Mouse (Mus musculus) liver, adult 2 months (tissue): ENCODE results near the gene Olfr920. TPM values are rescaled to one million over a fixed set of nuclear protein-coding genes. Genes with fewer than 3 reads are reported as not detected.

Source experiments
- DNase-seq: peaks from one replicate; pipeline ENCODE4 v3.0.0-alpha.2; 2011; ENCODE audit warnings: low read depth, low spot score; ENCODE audit errors: extremely low read depth
- H3K27ac ChIP-seq: fragments of 200-500 bp; replicated peaks from 2 replicates; pipeline ENCODE4 v1.5.1; 2012; ENCODE audit warnings: low read depth, mild to moderate bottlenecking, control low read depth, inconsistent platforms, low read length; ENCODE audit not compliant: insufficient read depth
- H3K27me3 ChIP-seq: fragments of 200-500 bp; 2 replicates; pipeline ENCODE4 v1.6.1; 2012; ENCODE audit warnings: mild to moderate bottlenecking, moderate library complexity, low read length, inconsistent platforms; ENCODE audit not compliant: control insufficient read depth, insufficient read depth
- H3K36me3 ChIP-seq: fragments of 200-500 bp; 2 replicates; pipeline ENCODE4 v1.6.1; 2012; ENCODE audit warnings: low read length, inconsistent platforms; ENCODE audit not compliant: control insufficient read depth, insufficient read depth
- H3K4me1 ChIP-seq: fragments of 200-500 bp; 2 replicates; pipeline ENCODE4 v1.6.1; 2011; ENCODE audit warnings: low read length; ENCODE audit not compliant: control insufficient read depth, insufficient read depth
- H3K4me3 ChIP-seq: fragments of 200-500 bp; 2 replicates; pipeline ENCODE4 v1.5.1; 2011; ENCODE audit warnings: low read depth, mild to moderate bottlenecking, control low read depth, low read length, moderate library complexity; ENCODE audit not compliant: insufficient read depth
- H3K79me2 ChIP-seq: fragments of 200-500 bp; 2 replicates; pipeline ENCODE4 v1.6.1; 2012; ENCODE audit warnings: inconsistent platforms, mild to moderate bottlenecking, low read length, moderate library complexity; ENCODE audit not compliant: control insufficient read depth, insufficient read depth
- H3K9ac ChIP-seq: fragments of 200-500 bp; 2 replicates; pipeline ENCODE4 v1.6.1; 2012; ENCODE audit warnings: low read depth, mild to moderate bottlenecking, control low read depth, inconsistent platforms, low read length
- CTCF ChIP-seq: fragments of 200-500 bp; IDR thresholded peaks from 2 replicates; pipeline ENCODE4 v1.5.1; 2011; ENCODE audit warnings: low read depth, low read length, control low read depth
- POLR2A ChIP-seq: fragments of 200-500 bp; IDR thresholded peaks from 2 replicates; pipeline ENCODE4 v1.6.1; 2011; ENCODE audit warnings: low read length, control low read depth; ENCODE audit not compliant: insufficient read depth; ENCODE audit errors: extremely low read depth
- WGBS: fragments of 180-500 bp; shearing (Covaris S2); methylation state at CpG from one replicate; pipeline ENCODE4 v1.1.7; 2018; 5-methylcytosine and 5-hydroxymethylcytosine counted together
- polyA plus RNA-seq: library from polyadenylated mRNA; depleted of rRNA; stranded (reverse); fragments of >200 nt; gene quantifications from 2 replicates; pipeline ENCODE4 v1.2.3, GENCODE M21; 2012; rRNA removed
- total RNA-seq: library from RNA; depleted of rRNA; stranded (reverse); fragments of >200 nt; gene quantifications from 2 replicates; pipeline ENCODE4 v1.2.3, GENCODE M21; 2014; rRNA removed

Olfr920 gene
- total and polyA plus RNA-seq, 2 experiments: 0.01 to 0.09 TPM

DNA sequence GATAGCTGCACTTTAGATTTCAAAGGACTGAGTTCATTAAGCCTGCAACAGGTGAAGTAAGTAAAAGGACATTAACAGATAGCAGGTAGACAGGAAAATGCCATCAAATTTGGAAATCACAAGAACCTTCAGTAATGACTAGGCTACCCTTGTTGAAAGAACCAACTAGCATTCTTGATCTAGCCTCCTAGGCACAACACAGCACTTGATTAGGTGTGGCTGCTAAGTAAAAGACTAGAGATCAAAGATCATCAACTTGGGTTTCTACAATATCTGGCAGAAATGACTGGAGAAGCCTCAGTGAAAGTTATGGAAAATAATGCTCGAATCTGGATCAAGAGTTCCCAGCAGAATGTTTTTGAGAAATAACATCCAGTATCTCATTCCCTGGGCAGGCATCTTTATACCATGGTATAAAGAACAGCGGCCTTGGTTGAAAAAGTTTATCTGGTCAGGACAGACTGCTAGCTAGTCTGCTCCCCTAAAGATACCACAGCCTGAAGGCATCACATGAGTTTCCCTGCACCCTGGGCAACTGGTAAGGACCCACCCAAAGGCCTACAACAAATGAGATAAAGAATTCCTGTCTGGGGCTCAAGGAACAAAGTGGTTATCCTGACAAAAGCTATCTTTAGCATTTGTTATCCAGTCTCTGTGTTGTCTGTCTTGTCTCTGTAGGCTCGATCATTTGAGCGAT, 7.3 kb upstream of the Olfr920 start:
- 95% methylated on average over 4 of the region's 4 CpGs for WGBS
- Histone ChIP-seq H3K27me3 (no peaks in the 10 kb centered on the region), H3K36me3 (peaks cover 24% of the 10 kb centered on the region), H3K79me2 (no peaks in the 10 kb centered on the region), H3K27ac (no peak overlapping the region), H3K4me3 (no peak overlapping the region), H3K9ac (no peak overlapping the region), H3K4me1 (no peaks in the 10 kb centered on the region)
- no peak for TF ChIP-seq POLR2A
- no peak for TF ChIP-seq CTCF
- no peak for DNase-seq

GRCm38 (mm10) chr9:38772768-38773167, 20.7 kb downstream of the Olfr920 start, which contains the start of gene Olfr921:
Olfr921 (plus strand) TSS chr9:38773068.
- no peaks in the 10 kb centered on the region for H3K4me1 ChIP-seq
- no peak for TF ChIP-seq POLR2A
- TF ChIP-seq CTCF: no peak
- H3K79me2 ChIP-seq: no peaks in the 10 kb centered on the region
- no peaks in the 10 kb centered on the region for H3K36me3 ChIP-seq
- H3K27me3 ChIP-seq: no peaks in the 10 kb centered on the region
- no peak within 1 kb of the TSS for H3K9ac ChIP-seq
- DNase-seq: no peak
- no peak within 1 kb of the TSS for H3K27ac ChIP-seq
- no peak within 1 kb of the TSS for H3K4me3 ChIP-seq

DNA sequence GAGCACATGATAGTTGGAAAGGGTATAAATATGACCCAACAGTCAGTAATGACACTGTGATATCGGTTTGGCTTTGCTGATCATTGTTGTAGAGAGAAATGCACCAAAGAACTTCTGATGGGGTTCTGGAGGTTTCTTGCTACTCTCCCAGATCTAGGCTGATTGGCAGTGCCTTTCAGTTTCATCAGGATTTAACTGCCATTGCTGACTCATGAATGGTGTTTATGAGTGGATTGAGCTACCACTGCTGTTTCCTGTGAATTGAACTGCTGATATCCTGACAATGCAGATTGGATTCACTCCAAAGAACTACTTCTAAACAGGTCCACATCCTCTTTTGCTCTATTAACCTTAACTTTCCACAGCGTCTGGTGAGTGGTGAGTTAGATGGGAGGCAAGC, 40.6 kb downstream of the Olfr920 start:
- H3K36me3 ChIP-seq: no peaks in the 10 kb centered on the region
- H3K4me1 ChIP-seq: no peaks in the 10 kb centered on the region
- H3K27ac ChIP-seq: no peak overlapping the region
- H3K9ac ChIP-seq: no peak overlapping the region
- 76% methylated on average over 2 of the region's 2 CpGs for WGBS
- H3K27me3 ChIP-seq: no peaks in the 10 kb centered on the region
- H3K4me3 ChIP-seq: no peak overlapping the region
- H3K79me2 ChIP-seq: no peaks in the 10 kb centered on the region
- TF ChIP-seq CTCF: no peak
- TF ChIP-seq POLR2A: no peak
- DNase-seq: no peak

DNA sequence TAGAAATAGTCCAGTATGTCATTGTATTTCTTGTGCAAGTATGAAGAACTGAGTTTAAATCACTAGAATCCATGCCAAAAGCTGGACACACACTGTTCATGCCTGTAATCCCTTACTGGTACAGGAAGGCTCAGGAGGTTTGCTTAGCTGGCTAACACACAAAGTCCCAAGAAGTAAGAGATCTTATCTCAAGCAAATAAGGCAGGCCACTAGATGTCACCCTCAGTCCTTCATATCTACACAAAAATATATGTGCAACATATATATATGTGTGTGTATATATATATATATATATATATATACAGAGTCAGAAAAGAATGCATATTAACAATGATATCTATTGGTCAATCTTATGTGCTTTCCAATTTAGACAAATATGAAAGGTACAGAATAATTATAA, 53.6 kb downstream of the Olfr920 start:
- H3K27ac ChIP-seq: no peak overlapping the region
- no peak overlapping the region for H3K4me3 ChIP-seq
- H3K79me2 ChIP-seq: no peaks in the 10 kb centered on the region
- H3K9ac ChIP-seq: no peak overlapping the region
- H3K36me3 ChIP-seq: no peaks in the 10 kb centered on the region
- DNase-seq: no peak
- no peak for TF ChIP-seq CTCF
- TF ChIP-seq POLR2A: no peak
- no peaks in the 10 kb centered on the region for H3K4me1 ChIP-seq
- H3K27me3 ChIP-seq: no peaks in the 10 kb centered on the region

Other genes with a start within 250 kb of the Olfr920 start
- not detected in 2 replicates for gene Olfr911-ps1, start 230.7 kb upstream of the Olfr920 start, total RNA-seq
- not detected in 2 replicates for gene Olfr911-ps1, start 230.7 kb upstream of the Olfr920 start, polyA plus RNA-seq
- not detected in 2 replicates for gene Olfr910, start 214.4 kb upstream of the Olfr920 start, total RNA-seq
- gene Olfr910, start 214.4 kb upstream of the Olfr920 start, polyA plus RNA-seq: not detected in 2 replicates
- not detected in 2 replicates for gene Olfr912, start 172.1 kb upstream of the Olfr920 start, total RNA-seq
- not detected in 2 replicates for gene Olfr912, start 172.1 kb upstream of the Olfr920 start, polyA plus RNA-seq
- not detected in 2 replicates for gene Olfr913, start 159.5 kb upstream of the Olfr920 start, total RNA-seq
- not detected in 2 replicates for gene Olfr913, start 159.5 kb upstream of the Olfr920 start, polyA plus RNA-seq
- not detected in 2 replicates for gene Olfr914, start 147.2 kb upstream of the Olfr920 start, total RNA-seq
- not detected in 2 replicates for gene Olfr914, start 147.2 kb upstream of the Olfr920 start, polyA plus RNA-seq
- not detected in 2 replicates for gene Olfr916, start 92.4 kb upstream of the Olfr920 start, total RNA-seq
- gene Olfr916, start 92.4 kb upstream of the Olfr920 start, polyA plus RNA-seq: not detected in 2 replicates
- not detected in 2 replicates for gene Olfr917, start 86.5 kb upstream of the Olfr920 start, total RNA-seq
- gene Olfr917, start 86.5 kb upstream of the Olfr920 start, polyA plus RNA-seq: not detected in 2 replicates
- not detected in 2 replicates for gene Olfr918, start 77.7 kb upstream of the Olfr920 start, total RNA-seq
- not detected in 2 replicates for gene Olfr918, start 77.7 kb upstream of the Olfr920 start, polyA plus RNA-seq
- not detected in 2 replicates for gene Olfr919, start 48.6 kb upstream of the Olfr920 start, total RNA-seq
- gene Olfr919, start 48.6 kb upstream of the Olfr920 start, polyA plus RNA-seq: not detected in 2 replicates
- gene Vwa5a, start 34.0 kb upstream of the Olfr920 start, total RNA-seq: 20.2 and 22.9 TPM in 2 replicates
- 6.8 and 8.3 TPM in 2 replicates for gene Vwa5a, start 34.0 kb upstream of the Olfr920 start, polyA plus RNA-seq
- gene Olfr921, start 20.8 kb downstream of the Olfr920 start, total RNA-seq: not detected in 2 replicates
- gene Olfr921, start 20.8 kb downstream of the Olfr920 start, polyA plus RNA-seq: not detected in 2 replicates
- gene Olfr922, start 62.3 kb downstream of the Olfr920 start, total RNA-seq: not detected in 2 replicates
- not detected in 2 replicates for gene Olfr922, start 62.3 kb downstream of the Olfr920 start, polyA plus RNA-seq
- not detected in 2 replicates for gene Olfr923, start 74.2 kb downstream of the Olfr920 start, total RNA-seq
- not detected in 2 replicates for gene Olfr923, start 74.2 kb downstream of the Olfr920 start, polyA plus RNA-seq
- gene Olfr924, start 92.2 kb downstream of the Olfr920 start, total RNA-seq: not detected in 2 replicates
- gene Olfr924, start 92.2 kb downstream of the Olfr920 start, polyA plus RNA-seq: not detected in 2 replicates
- not detected in 2 replicates for gene Olfr26, start 102.8 kb downstream of the Olfr920 start, total RNA-seq
- gene Olfr26, start 102.8 kb downstream of the Olfr920 start, polyA plus RNA-seq: not detected in 2 replicates
- not detected in 2 replicates for gene Olfr926, start 124.8 kb downstream of the Olfr920 start, total RNA-seq
- not detected in 2 replicates for gene Olfr926, start 124.8 kb downstream of the Olfr920 start, polyA plus RNA-seq
- gene Olfr930, start 177.5 kb downstream of the Olfr920 start, total RNA-seq: not detected in 2 replicates
- not detected in 2 replicates for gene Olfr930, start 177.5 kb downstream of the Olfr920 start, polyA plus RNA-seq
- not detected in 2 replicates for gene Olfr933, start 220.0 kb downstream of the Olfr920 start, total RNA-seq
- gene Olfr933, start 220.0 kb downstream of the Olfr920 start, polyA plus RNA-seq: not detected in 2 replicates
- gene Olfr934, start 236.0 kb downstream of the Olfr920 start, total RNA-seq: not detected in 2 replicates
- gene Olfr934, start 236.0 kb downstream of the Olfr920 start, polyA plus RNA-seq: not detected in 2 replicates
- not detected in 2 replicates for gene Olfr935, start 247.4 kb downstream of the Olfr920 start, total RNA-seq
- not detected in 2 replicates for gene Olfr935, start 247.4 kb downstream of the Olfr920 start, polyA plus RNA-seq